Mouse (Mus musculus): ENCODE results near the gene Csnk1e. TPM values are rescaled to one million over a fixed set of nuclear protein-coding genes. Genes with fewer than 3 reads are reported as not detected.

The Csnk1e gene
- polyA plus RNA-seq, 1 experiment from 2014 or later = 280 TPM

DNA sequence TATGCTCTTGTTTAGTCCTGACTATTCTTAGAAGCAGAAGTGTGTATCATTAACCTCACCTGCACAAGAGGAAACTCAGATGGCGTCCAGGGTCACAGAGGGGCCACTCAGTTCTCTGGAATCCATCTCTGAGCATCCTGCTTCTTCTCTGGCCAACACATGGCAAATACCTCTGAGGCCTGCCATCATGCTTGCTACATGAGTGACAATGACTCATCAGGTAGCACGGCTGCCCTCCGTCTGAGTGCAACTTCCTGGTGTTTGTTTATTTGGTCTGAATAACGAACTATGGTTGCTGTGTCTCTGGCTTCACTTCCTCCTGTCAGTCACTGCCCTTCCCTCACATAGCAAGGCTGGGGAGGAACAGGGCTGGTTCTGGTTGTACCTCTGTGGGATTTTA lies 40.9 kb downstream of the Csnk1e start:
- Histone ChIP-seq H3K4me3 (no peak overlapping the region), H3K36me3 (peaks cover 31% of the 10 kb centered on the region), H3K4me2 (replicated peaks) (no peak overlapping the region), H3K9me3 (replicated peaks) (no peaks in the 10 kb centered on the region), H3K4me1 (no peaks in the 10 kb centered on the region), H3K9ac (no peak overlapping the region), H3K27me3 (no peaks in the 10 kb centered on the region), H3K27ac (no peak overlapping the region)
- no peak for ATAC-seq (ENCODE audit: low FRiP score)
- WGBS = 70% methylated on average over 4 of the region's 4 CpGs

DNA sequence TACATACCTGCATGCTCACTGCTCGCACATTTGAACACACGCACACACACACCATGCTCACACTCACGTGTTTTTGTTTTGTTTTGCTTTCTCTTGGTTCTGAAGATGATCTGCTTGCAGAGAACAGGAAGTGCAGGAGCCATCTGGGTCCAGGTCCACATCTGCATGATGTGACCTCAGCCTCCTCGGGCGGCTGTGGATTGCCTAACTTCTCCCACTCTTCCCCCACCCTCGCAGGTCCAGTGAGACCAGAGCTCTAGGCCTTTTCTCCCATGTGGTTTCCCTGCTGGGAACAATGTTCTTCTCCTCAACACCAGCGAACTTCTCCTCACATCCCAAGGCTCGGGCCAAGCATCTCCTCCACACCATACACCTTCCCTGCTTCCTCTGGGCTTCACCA lies 41.6 kb downstream of the Csnk1e start:
- Histone ChIP-seq H3K4me2 (replicated peaks) (no peak overlapping the region), H3K27me3 (no peaks in the 10 kb centered on the region), H3K4me1 (no peaks in the 10 kb centered on the region), H3K9ac (no peak overlapping the region), H3K27ac (no peak overlapping the region), H3K9me3 (replicated peaks) (no peaks in the 10 kb centered on the region), H3K4me3 (no peak overlapping the region), H3K36me3 (peaks cover 25% of the 10 kb centered on the region)
- 84% methylated on average over 8 of the region's 8 CpGs for WGBS
- ATAC-seq (ENCODE audit: low FRiP score) = no peak

DNA sequence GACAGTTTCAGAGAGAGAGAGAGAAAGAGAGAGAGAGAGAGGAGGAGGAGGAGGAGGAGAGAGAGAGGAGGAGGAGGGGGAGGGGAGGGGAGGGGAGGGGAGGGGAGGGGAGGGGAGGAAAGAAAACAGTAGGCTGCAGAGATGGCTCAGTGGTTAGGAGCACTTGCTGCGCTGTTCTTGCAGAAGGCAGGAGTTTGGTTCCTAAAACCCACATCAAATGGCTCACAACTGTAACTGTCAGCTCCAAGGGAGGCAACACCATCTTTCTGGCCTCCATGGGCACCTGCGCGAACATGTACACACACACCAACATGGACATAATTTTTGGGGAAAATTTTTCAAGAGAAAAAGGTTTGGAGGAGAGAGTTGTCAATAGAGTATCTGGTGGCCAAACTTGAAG lies 42.2 kb downstream of the Csnk1e start:
- no peaks in the 10 kb centered on the region for H3K27me3 ChIP-seq
- no peak overlapping the region for H3K27ac ChIP-seq
- H3K9me3 ChIP-seq (replicated peaks) = no peaks in the 10 kb centered on the region
- H3K9ac ChIP-seq = no peak overlapping the region
- ATAC-seq (ENCODE audit: low FRiP score) = no peak
- H3K4me2 ChIP-seq (replicated peaks) = no peak overlapping the region
- 99% methylated on average over 3 of the region's 3 CpGs for WGBS
- H3K4me3 ChIP-seq = no peak overlapping the region
- H3K36me3 ChIP-seq = peaks cover 19% of the 10 kb centered on the region
- H3K4me1 ChIP-seq = no peaks in the 10 kb centered on the region

DNA sequence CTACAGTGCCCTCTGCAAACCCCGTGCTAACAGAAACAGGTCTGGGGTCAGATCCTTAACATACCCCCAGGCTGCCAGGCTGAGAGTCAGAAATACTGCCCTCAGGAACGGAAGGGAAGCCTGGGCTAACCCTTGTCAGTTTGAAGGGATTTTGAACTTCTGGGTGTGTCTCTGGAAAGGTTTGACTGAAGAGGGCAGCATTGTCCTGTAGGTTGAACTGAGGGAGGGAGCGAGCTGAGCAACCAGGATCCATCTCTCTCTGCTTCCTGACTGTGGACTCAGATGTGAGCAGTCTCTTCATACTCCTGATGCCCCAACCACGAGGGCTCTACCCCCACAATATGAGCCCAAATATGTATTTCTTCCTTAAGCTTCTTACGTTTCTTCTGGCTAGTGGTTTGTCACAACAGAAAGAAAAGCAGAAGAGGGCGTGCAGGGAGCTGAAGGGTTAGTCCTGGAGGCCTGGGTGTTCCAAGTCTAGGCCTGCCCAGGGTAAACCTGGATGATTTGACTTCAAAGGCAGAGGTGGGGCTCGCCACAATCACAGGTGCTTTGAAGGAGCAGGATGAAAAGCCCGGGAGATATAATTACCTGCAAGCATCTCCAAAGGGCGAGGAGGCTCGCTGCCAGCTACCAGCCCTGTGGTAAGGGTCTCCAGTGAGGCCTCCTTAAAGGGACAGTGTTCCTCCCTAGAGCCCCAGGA lies 43.9 kb downstream of the Csnk1e start:
- H3K27me3 ChIP-seq = no peaks in the 10 kb centered on the region
- H3K27ac ChIP-seq = no peak overlapping the region
- ATAC-seq (ENCODE audit: low FRiP score) = no peak
- H3K4me3 ChIP-seq = no peak overlapping the region
- H3K9me3 ChIP-seq (replicated peaks) = no peaks in the 10 kb centered on the region
- no peak overlapping the region for H3K4me2 ChIP-seq (replicated peaks)
- WGBS = 58% methylated on average over 10 of the region's 10 CpGs
- no peaks in the 10 kb centered on the region for H3K4me1 ChIP-seq
- no peak overlapping the region for H3K9ac ChIP-seq
- H3K36me3 ChIP-seq = peaks cover 5% of the 10 kb centered on the region

- no peak overlapping the region for H3K27ac ChIP-seq
- peaks cover 1% of the 10 kb centered on the region for H3K4me1 ChIP-seq
- no peak for ATAC-seq (ENCODE audit: low FRiP score)
- H3K4me2 ChIP-seq (replicated peaks) = no peak overlapping the region
- no peaks in the 10 kb centered on the region for H3K9me3 ChIP-seq (replicated peaks)
- no peak overlapping the region for H3K4me3 ChIP-seq
- H3K9ac ChIP-seq = no peak overlapping the region
- no peaks in the 10 kb centered on the region for H3K36me3 ChIP-seq
- WGBS = 93% methylated on average over 4 of the region's 4 CpGs
- H3K27me3 ChIP-seq = peaks cover 7% of the 10 kb centered on the region; the same call in 1 of the 2 replicates
Observed at GRCm38 (mm10) chr15:79409077-79409573, 46.2 kb downstream of the Csnk1e start.

- 83% methylated on average over 4 of the region's 4 CpGs for WGBS
- Histone ChIP-seq H3K27ac (no peak overlapping the region), H3K9ac (no peak overlapping the region), H3K36me3 (no peaks in the 10 kb centered on the region), H3K4me1 (peaks cover 18% of the 10 kb centered on the region), H3K27me3 (peaks cover 10% of the 10 kb centered on the region; the same call in 1 of the 2 replicates), H3K9me3 (replicated peaks) (no peaks in the 10 kb centered on the region), H3K4me2 (replicated peaks) (no peak overlapping the region), H3K4me3 (no peak overlapping the region)
- no peak for ATAC-seq (ENCODE audit: low FRiP score)
Observed at GRCm38 (mm10) chr15:79406564-79406963, 48.8 kb downstream of the Csnk1e start.

- WGBS = 80% methylated on average over 1 of the region's 1 CpGs
- peaks cover 40% of the 10 kb centered on the region for H3K4me1 ChIP-seq
- ATAC-seq (ENCODE audit: low FRiP score) = no peak
- H3K4me2 ChIP-seq (replicated peaks) = no peak overlapping the region
- no peaks in the 10 kb centered on the region for H3K9me3 ChIP-seq (replicated peaks)
- H3K4me3 ChIP-seq = no peak overlapping the region
- H3K9ac ChIP-seq = no peak overlapping the region
- peaks cover 10% of the 10 kb centered on the region; the same call in 1 of the 2 replicates for H3K27me3 ChIP-seq
- no peaks in the 10 kb centered on the region for H3K36me3 ChIP-seq
- H3K27ac ChIP-seq = no peak overlapping the region
Observed at GRCm38 (mm10) chr15:79404277-79404676, 51.1 kb downstream of the Csnk1e start.

GRCm38 (mm10) chr15:79403763-79404210 lies 51.6 kb downstream of the Csnk1e start:
- peak overlapping the region; percentile 96 for H3K9ac ChIP-seq
- peak overlapping the region; percentile 83 for H3K4me2 ChIP-seq (replicated peaks)
- 0 out of 2 replicates have a peak, but pooled peaks have one; percentile 1 for ATAC-seq (ENCODE audit: low FRiP score)
- peaks cover 10% of the 10 kb centered on the region; the same call in 1 of the 2 replicates for H3K27me3 ChIP-seq
- peaks cover 40% of the 10 kb centered on the region for H3K4me1 ChIP-seq
- peak overlapping the region; percentile 94 for H3K4me3 ChIP-seq
- no peaks in the 10 kb centered on the region for H3K36me3 ChIP-seq
- H3K9me3 ChIP-seq (replicated peaks) = no peaks in the 10 kb centered on the region
- WGBS = 19% methylated on average over 9 of the region's 9 CpGs
- no peak overlapping the region for H3K27ac ChIP-seq

- peak within 1 kb of the TSS; percentile 96 for H3K9ac ChIP-seq
- H3K27ac ChIP-seq = peak within 1 kb of the TSS; percentile 81
- H3K4me3 ChIP-seq = peak within 1 kb of the TSS; percentile 94
- H3K4me1 ChIP-seq = peaks cover 40% of the 10 kb centered on the region
- H3K27me3 ChIP-seq = peaks cover 10% of the 10 kb centered on the region; the same call in 1 of the 2 replicates
- WGBS = under 1% methylated on average over 86 of the region's 90 CpGs
- ATAC-seq (ENCODE audit: low FRiP score) = peak; percentile 89
- peak within 1 kb of the TSS; percentile 83 for H3K4me2 ChIP-seq (replicated peaks)
- H3K36me3 ChIP-seq = no peaks in the 10 kb centered on the region
- no peaks in the 10 kb centered on the region for H3K9me3 ChIP-seq (replicated peaks)
Observed at GRCm38 (mm10) chr15:79402836-79403762, 52.3 kb downstream of the Csnk1e start, which contains the start of gene Tmem184b. Tmem184b (minus strand) TSS chr15:79403569.

DNA sequence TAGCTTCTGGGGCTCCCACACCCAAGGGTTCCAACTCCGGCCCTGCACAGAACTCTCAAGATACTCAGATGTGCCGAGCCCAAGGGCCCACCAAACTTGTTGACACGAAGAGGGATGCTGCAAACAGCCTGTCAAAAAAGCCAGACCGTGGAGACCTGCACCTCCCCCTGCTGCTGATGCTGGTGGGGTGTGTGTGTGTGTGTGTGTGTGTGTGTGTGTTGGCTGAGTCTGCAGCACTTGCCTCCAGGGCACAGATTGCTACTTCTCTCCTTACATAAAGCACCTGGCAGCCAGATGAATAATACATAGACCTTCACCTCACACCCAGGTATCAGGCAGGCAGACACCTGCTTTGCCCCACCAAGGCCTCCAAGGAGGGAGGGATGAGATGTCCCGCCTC lies 53.2 kb downstream of the Csnk1e start:
- ATAC-seq (ENCODE audit: low FRiP score) = no peak
- peaks cover 10% of the 10 kb centered on the region; the same call in 1 of the 2 replicates for H3K27me3 ChIP-seq
- no peaks in the 10 kb centered on the region for H3K9me3 ChIP-seq (replicated peaks)
- H3K4me3 ChIP-seq = peak overlapping the region; percentile 94
- peak overlapping the region; percentile 83 for H3K4me2 ChIP-seq (replicated peaks)
- WGBS = 25% methylated on average over 5 of the region's 5 CpGs
- H3K36me3 ChIP-seq = no peaks in the 10 kb centered on the region
- peak overlapping the region; percentile 96 for H3K9ac ChIP-seq
- peak overlapping the region; percentile 81; the same call in 1 of the 2 replicates for H3K27ac ChIP-seq
- peaks cover 40% of the 10 kb centered on the region for H3K4me1 ChIP-seq

DNA sequence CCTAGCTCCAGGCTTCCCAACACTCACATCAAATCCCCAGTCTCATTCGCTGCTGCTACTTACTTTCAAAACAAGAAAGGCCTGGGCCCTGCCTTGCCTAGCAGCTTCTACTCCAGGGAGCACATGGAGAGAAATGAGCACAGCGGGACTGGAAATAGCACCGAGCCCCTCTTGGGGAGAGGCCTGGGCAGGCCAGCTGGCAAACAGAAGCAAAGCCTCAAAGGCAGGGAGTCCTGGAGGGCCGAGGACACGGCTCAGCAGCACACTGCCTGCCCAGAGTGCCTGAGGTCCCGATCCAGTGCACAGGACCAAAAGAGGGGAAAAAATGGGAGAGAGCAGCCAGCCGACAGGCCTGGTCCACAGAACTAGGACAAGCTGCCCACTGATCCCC lies 54.4 kb downstream of the Csnk1e start:
- peaks cover 10% of the 10 kb centered on the region; the same call in 1 of the 2 replicates for H3K27me3 ChIP-seq
- peak overlapping the region; percentile 83 for H3K4me2 ChIP-seq (replicated peaks)
- H3K4me1 ChIP-seq = peaks cover 40% of the 10 kb centered on the region
- no peak overlapping the region for H3K4me3 ChIP-seq
- H3K36me3 ChIP-seq = no peaks in the 10 kb centered on the region; the same call in 1 of the 2 replicates
- H3K9ac ChIP-seq = peak overlapping the region; percentile 32; the same call in 1 of the 2 replicates
- H3K9me3 ChIP-seq (replicated peaks) = no peaks in the 10 kb centered on the region
- WGBS = 55% methylated on average over 7 of the region's 7 CpGs
- 0 out of 2 replicates have a peak overlapping the region, but pooled peaks have one; percentile 30 for H3K27ac ChIP-seq
- no peak for ATAC-seq (ENCODE audit: low FRiP score)

Data from hindbrain, embryonic 12.5 days (tissue).